Mouse (Mus musculus) kidney, postnatal 10 days (tissue): Measurements from ENCODE around the gene Unc119.

Experiments used
- DNase-seq: peaks from one replicate; pipeline ENCODE4 v3.0.0; 2021; ENCODE audit warnings: mixed read lengths

Gene Unc119

GRCm38 (mm10) chr11:78343381-78344327 is at the start of gene Unc119:
TSS of gene Unc119 (plus strand) at chr11:78343482.
- DNase-seq = peak; percentile 91

GRCm38 (mm10) chr11:78294585-78294984 is 48.7 kb upstream of the Unc119 start:
- DNase-seq = no peak

GRCm38 (mm10) chr11:78300917-78301316 is 42.4 kb upstream of the Unc119 start:
- DNase-seq = no peak

GRCm38 (mm10) chr11:78301357-78302084 is 41.8 kb upstream of the Unc119 start, which contains the start of gene Spag5:
TSS of gene Spag5 (plus strand) at chr11:78301529.
- DNase-seq = peak; percentile 93

GRCm38 (mm10) chr11:78305272-78305671 is 38.0 kb upstream of the Unc119 start:
- DNase-seq = no peak

GRCm38 (mm10) chr11:78310861-78311511 is 32.3 kb upstream of the Unc119 start:
- DNase-seq = no peak

- DNase-seq = no peak
Measured at GRCm38 (mm10) chr11:78313662-78314061, 29.6 kb upstream of the Unc119 start.

GRCm38 (mm10) chr11:78318411-78318810 is 24.9 kb upstream of the Unc119 start:
- no peak for DNase-seq

- DNase-seq = no peak
Measured at GRCm38 (mm10) chr11:78322076-78322831, 21.0 kb upstream of the Unc119 start.

GRCm38 (mm10) chr11:78322860-78323259 is 20.4 kb upstream of the Unc119 start, which contains the start of gene Aldoc:
TSS of gene Aldoc (plus strand) at chr11:78322968.
- DNase-seq = peak; percentile 90

- no peak for DNase-seq
Measured at GRCm38 (mm10) chr11:78324000-78324785, 19.1 kb upstream of the Unc119 start.

- DNase-seq = no peak
Measured at GRCm38 (mm10) chr11:78324965-78325364, 18.3 kb upstream of the Unc119 start.

GRCm38 (mm10) chr11:78327215-78327614 is 16.1 kb upstream of the Unc119 start:
- DNase-seq = no peak

- DNase-seq = peak; percentile 99
Measured at GRCm38 (mm10) chr11:78327634-78328511, 15.4 kb upstream of the Unc119 start, which contains the start of gene Pigs. TSS of gene Pigs (plus strand) at chr11:78328415.

- no peak for DNase-seq
Measured at GRCm38 (mm10) chr11:78328512-78329056, 14.7 kb upstream of the Unc119 start.

GRCm38 (mm10) chr11:78332676-78333075 is 10.6 kb upstream of the Unc119 start:
- no peak for DNase-seq

- no peak for DNase-seq
Measured at GRCm38 (mm10) chr11:78333992-78334391, 9.3 kb upstream of the Unc119 start.

- no peak for DNase-seq
Measured at GRCm38 (mm10) chr11:78337040-78337439, 6.2 kb upstream of the Unc119 start.

- no peak for DNase-seq
Measured at GRCm38 (mm10) chr11:78341702-78342101, 1.6 kb upstream of the Unc119 start.

- no peak for DNase-seq
Measured at GRCm38 (mm10) chr11:78344328-78344889, 1.1 kb downstream of the Unc119 start.
